Mouse (Mus musculus) cerebellum, adult 2 months (tissue): ENCODE data around the gene Sdcbp2.

Experiments
- CTCF ChIP-seq: fragments of 200-500 bp; IDR thresholded peaks from 2 replicates; pipeline ENCODE4 v1.5.1; 2011; ENCODE audit warnings: low read depth, mild to moderate bottlenecking, control low read depth, low read length, moderate library complexity, borderline replicate concordance; ENCODE audit not compliant: insufficient read depth
- POLR2A ChIP-seq: fragments of 200-500 bp; IDR thresholded peaks from 2 replicates; pipeline ENCODE4 v1.6.1; 2011; ENCODE audit warnings: low read length, control low read depth, borderline replicate concordance; ENCODE audit not compliant: insufficient read depth

DNA sequence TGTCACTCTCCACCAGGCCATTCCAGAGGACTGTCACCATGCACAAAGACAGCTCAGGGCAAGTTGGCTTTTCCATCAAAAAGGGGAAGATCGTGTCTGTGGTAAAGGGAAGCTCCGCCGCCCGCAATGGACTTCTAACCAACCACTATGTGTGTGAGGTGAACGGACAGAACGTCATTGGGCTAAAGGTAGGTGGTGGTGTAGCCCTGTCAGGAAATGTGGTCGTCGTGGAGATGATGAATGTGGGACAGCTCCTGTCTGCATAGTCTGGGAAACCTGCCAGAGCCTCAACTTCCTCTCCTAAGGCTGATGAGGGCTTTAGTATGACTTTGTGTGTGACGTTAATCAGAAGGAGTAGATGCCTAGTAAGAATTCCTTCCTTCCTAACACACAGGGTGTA is 14.9 kb downstream of the Sdcbp2 start:
- TF ChIP-seq POLR2A (no peak), CTCF (no peak)
